Mouse (Mus musculus) intestine, embryonic 16.5 days (tissue): ENCODE data around the gene Foxp2. TPM values are rescaled to one million over a fixed set of nuclear protein-coding genes. Genes with fewer than 3 reads are reported as not detected.

Experiments
- microRNA-seq: library from miRNA; unstranded; fragments of <30 nt; microRNA quantifications from one replicate; pipeline ENCODE4, GENCODE M21; 2016
- polyA plus RNA-seq: library from polyadenylated mRNA; unstranded; fragments of >200 nt; fragmentation: Nextera tagmentation; extraction: Ambion mirVana; gene quantifications from 2 replicates; pipeline ENCODE4 v1.2.1, GENCODE M21; 2015

The Foxp2 gene
- polyA plus RNA-seq, 1 experiment from 2014 or later, result 13.0 TPM

Small RNAs within 50 kb of the gene (microRNA-seq; reads per million reads assigned to microRNA genes)
- gene Gm25470, result not detected

Other genes starting within 250 kb of the Foxp2 start
- not detected in 2 replicates for gene Ppp1r3a, start 146.1 kb upstream of the Foxp2 start, polyA plus RNA-seq